Mouse (Mus musculus) MEL (cell line): ENCODE data around the gene Epo. TPM values are rescaled to one million over a fixed set of nuclear protein-coding genes. Genes with fewer than 3 reads are reported as not detected.

Experiments used
- DNase-seq: peaks from one replicate; pipeline ENCODE4 v3.0.0; 2011; ENCODE audit warnings: low read depth, low spot score
- H3K27ac ChIP-seq: 2 replicates; pipeline ENCODE4 v1.5.1; 2012; ENCODE audit warnings: low read depth, mild to moderate bottlenecking, control low read depth, low read length, moderate library complexity; ENCODE audit not compliant: control insufficient read depth
- H3K27me3 ChIP-seq, 2 experiments: fragments of 150-350 bp in 1 of 2; sonication (generic) in 1 of 2; 2 replicates each; pipeline ENCODE4 v1.6.1; 2012; ENCODE audit warnings: low read length in 2 of 2, mild to moderate bottlenecking in 2 of 2, improper control_type of control experiment in 1 of 2, moderate library complexity in 1 of 2; ENCODE audit not compliant: insufficient read depth in 2 of 2, control insufficient read depth in 1 of 2
- H3K36me3 ChIP-seq, 2 experiments: 2 replicates each; pipeline ENCODE4 v1.6.1; 2012 to 2014; ENCODE audit warnings: low read length in 2 of 2, improper control_type of control experiment in 1 of 2, inconsistent platforms in 1 of 2, mild to moderate bottlenecking in 1 of 2; ENCODE audit not compliant: insufficient read depth in 2 of 2, control insufficient read depth in 1 of 2
- H3K4me1 ChIP-seq, 2 experiments: fragments of 150-350 bp in 1 of 2; sonication (generic) in 1 of 2; 2 replicates each; pipeline ENCODE4 v1.6.1; 2012; ENCODE audit warnings: low read length in 2 of 2, improper control_type of control experiment in 1 of 2, mild to moderate bottlenecking in 1 of 2; ENCODE audit not compliant: insufficient read depth in 2 of 2, control insufficient read depth in 1 of 2
- H3K4me3 ChIP-seq, 2 experiments: fragments of 150-350 bp in 1 of 2; sonication (generic) in 1 of 2; 2 replicates each; pipeline ENCODE4 v1.5.1; 2012; ENCODE audit warnings: low read depth in 2 of 2, low read length in 2 of 2, mild to moderate bottlenecking in 2 of 2, moderate library complexity in 2 of 2, control low read depth in 1 of 2, improper control_type of control experiment in 1 of 2; ENCODE audit not compliant: control insufficient read depth in 1 of 2, insufficient read depth in 1 of 2
- H3K79me2 ChIP-seq: 2 replicates; pipeline ENCODE4 v1.6.1; 2012; ENCODE audit warnings: mild to moderate bottlenecking, low read length, moderate library complexity; ENCODE audit not compliant: control insufficient read depth, poor library complexity, insufficient read depth
- H3K9ac ChIP-seq: 2 replicates; pipeline ENCODE4 v1.6.1; 2012; ENCODE audit warnings: low read depth, mild to moderate bottlenecking, control low read depth, low read length, moderate library complexity; ENCODE audit not compliant: control insufficient read depth, poor library complexity, severe bottlenecking
- H3K9me3 ChIP-seq: fragments of 150-350 bp; sonication (generic); replicated peaks from 2 replicates; pipeline ENCODE4 v1.6.1; 2012; ENCODE audit warnings: mild to moderate bottlenecking, low read length, improper control_type of control experiment, moderate library complexity; ENCODE audit not compliant: insufficient read depth
- BHLHE40 ChIP-seq: IDR thresholded peaks from 2 replicates; pipeline ENCODE4 v1.6.1; 2012; ENCODE audit warnings: low read depth, mild to moderate bottlenecking, inconsistent platforms, low read length, improper control_type of control experiment, borderline replicate concordance
- CHD2 ChIP-seq: IDR thresholded peaks from 2 replicates; pipeline ENCODE4 v1.6.1; 2011; ENCODE audit warnings: low read length, improper control_type of control experiment
- CTCF ChIP-seq, 3 experiments: IDR thresholded peaks in 2 of 3; conservative IDR thresholded peaks in 1 of 3; 2 replicates each; pipeline ENCODE4 v1.5.1; 2011 to 2012; ENCODE audit warnings: low read length in 3 of 3, low read depth in 2 of 3, mild to moderate bottlenecking in 2 of 3, improper control_type of control experiment in 1 of 3, inconsistent platforms in 1 of 3, mixed read lengths in 1 of 3, moderate library complexity in 1 of 3; ENCODE audit not compliant: control insufficient read depth in 1 of 3, insufficient read depth in 1 of 3, poor library complexity in 1 of 3, severe bottlenecking in 1 of 3
- E2F4 ChIP-seq: IDR thresholded peaks from 2 replicates; pipeline ENCODE4 v1.6.1; 2011; ENCODE audit warnings: low read depth, low read length, improper control_type of control experiment, borderline replicate concordance
- EP300 ChIP-seq, 2 experiments: IDR thresholded peaks; 2 replicates each; pipeline ENCODE4 v1.6.1; 2011; ENCODE audit warnings: improper control_type of control experiment in 2 of 2, low read length in 2 of 2, low read depth in 1 of 2, mild to moderate bottlenecking in 1 of 2
- GABPA ChIP-seq: IDR thresholded peaks from 2 replicates; pipeline ENCODE4 v1.6.1; 2012; ENCODE audit warnings: low read depth, mild to moderate bottlenecking, inconsistent platforms, low read length, improper control_type of control experiment, moderate library complexity
- GATA1 ChIP-seq: IDR thresholded peaks from 2 replicates; pipeline ENCODE4 v1.6.1; 2011; ENCODE audit warnings: low read depth, low read length, improper control_type of control experiment
- HCFC1 ChIP-seq: IDR thresholded peaks from 2 replicates; pipeline ENCODE4 v1.6.1; 2012; ENCODE audit warnings: low read depth, mild to moderate bottlenecking, inconsistent platforms, low read length, improper control_type of control experiment, moderate library complexity
- MAFK ChIP-seq: IDR thresholded peaks from 2 replicates; pipeline ENCODE4 v1.6.1; 2011; ENCODE audit warnings: low read depth, mild to moderate bottlenecking, low read length, improper control_type of control experiment, borderline replicate concordance
- MAX ChIP-seq: IDR thresholded peaks from 2 replicates; pipeline ENCODE4 v1.6.1; 2011; ENCODE audit warnings: low read length, improper control_type of control experiment
- MAZ ChIP-seq: IDR thresholded peaks from 2 replicates; pipeline ENCODE4 v1.6.1; 2012; ENCODE audit warnings: low read depth, mild to moderate bottlenecking, inconsistent platforms, low read length, improper control_type of control experiment
- MEF2A ChIP-seq: IDR thresholded peaks from 2 replicates; pipeline ENCODE4 v1.6.1; 2014; ENCODE audit warnings: low read depth, mild to moderate bottlenecking, inconsistent platforms, low read length, improper control_type of control experiment; ENCODE audit not compliant: poor library complexity, insufficient replicate concordance, severe bottlenecking; ENCODE audit errors: extremely low read depth
- MYB ChIP-seq: IDR thresholded peaks from 2 replicates; pipeline ENCODE4 v1.6.1; 2011; ENCODE audit warnings: mild to moderate bottlenecking, low read depth, low read length, improper control_type of control experiment
- MYC ChIP-seq: IDR thresholded peaks from 2 replicates; pipeline ENCODE4 v1.6.1; 2011; ENCODE audit warnings: low read depth, mild to moderate bottlenecking, low read length, improper control_type of control experiment, moderate library complexity
- NELFE ChIP-seq: IDR thresholded peaks from 2 replicates; pipeline ENCODE4 v1.6.1; 2011; ENCODE audit warnings: low read depth, low read length, improper control_type of control experiment
- NRF1 ChIP-seq: IDR thresholded peaks from 2 replicates; pipeline ENCODE4 v1.6.1; 2014; ENCODE audit warnings: low read depth, mild to moderate bottlenecking, inconsistent platforms, low read length, improper control_type of control experiment, moderate library complexity; ENCODE audit not compliant: poor library complexity, insufficient read depth, severe bottlenecking
- POLR2AphosphoS2 ChIP-seq: IDR thresholded peaks from 2 replicates; pipeline ENCODE4 v1.6.1; 2011; ENCODE audit warnings: low read length, improper control_type of control experiment
- POLR2AphosphoS5 ChIP-seq: IDR thresholded peaks from 2 replicates; pipeline ENCODE4 v1.6.1; 2012; ENCODE audit warnings: low read depth, borderline replicate concordance, mild to moderate bottlenecking, inconsistent platforms, low read length, moderate library complexity, mixed read lengths
- RAD21 ChIP-seq: IDR thresholded peaks from 2 replicates; pipeline ENCODE4 v1.6.1; 2011; ENCODE audit warnings: mild to moderate bottlenecking, low read depth, low read length, improper control_type of control experiment
- RCOR1 ChIP-seq: IDR thresholded peaks from 2 replicates; pipeline ENCODE4 v1.6.1; 2012; ENCODE audit warnings: low read depth, mild to moderate bottlenecking, inconsistent platforms, low read length, improper control_type of control experiment
- SIN3A ChIP-seq: IDR thresholded peaks from 2 replicates; pipeline ENCODE4 v1.6.1; 2012; ENCODE audit warnings: low read length, improper control_type of control experiment, inconsistent platforms
- SMC3 ChIP-seq: IDR thresholded peaks from 2 replicates; pipeline ENCODE4 v1.6.1; 2011; ENCODE audit warnings: low read depth, low read length, improper control_type of control experiment
- TAL1 ChIP-seq: IDR thresholded peaks from 2 replicates; pipeline ENCODE4 v1.6.1; 2012; ENCODE audit warnings: mild to moderate bottlenecking, inconsistent platforms, low read length, moderate library complexity, mixed read lengths
- TBP ChIP-seq: IDR thresholded peaks from 2 replicates; pipeline ENCODE4 v1.8.0; 2011; ENCODE audit warnings: low read depth, low read length, improper control_type of control experiment
- TCF12 ChIP-seq: IDR thresholded peaks from 2 replicates; pipeline ENCODE4 v1.6.1; 2014; ENCODE audit warnings: low read depth, mild to moderate bottlenecking, inconsistent platforms, low read length, improper control_type of control experiment, moderate library complexity
- USF1 ChIP-seq: IDR thresholded peaks from 2 replicates; pipeline ENCODE4 v1.6.1; 2014; ENCODE audit warnings: low read depth, mild to moderate bottlenecking, inconsistent platforms, low read length, improper control_type of control experiment, moderate library complexity
- ZC3H11A ChIP-seq: IDR thresholded peaks from 2 replicates; pipeline ENCODE4 v1.6.1; 2012; ENCODE audit warnings: low read depth, mild to moderate bottlenecking, inconsistent platforms, low read length, improper control_type of control experiment
- ZMIZ1 ChIP-seq: IDR thresholded peaks from 2 replicates; pipeline ENCODE4 v1.6.1; 2012; ENCODE audit warnings: low read depth, mild to moderate bottlenecking, inconsistent platforms, low read length, improper control_type of control experiment, moderate library complexity
- ZNF384 ChIP-seq: IDR thresholded peaks from 2 replicates; pipeline ENCODE4 v1.6.1; 2012; ENCODE audit warnings: low read depth, mild to moderate bottlenecking, inconsistent platforms, low read length, improper control_type of control experiment
- polyA plus RNA-seq, 2 experiments: library from polyadenylated mRNA; stranded (reverse) in 1 of 2; unstranded in 1 of 2; fragments of >175 nt in 1 of 2; fragments of >200 nt in 1 of 2; gene quantifications; 2 replicates each; pipeline versions ENCODE4 v1.2.1 to v1.2.4; 2012; ENCODE audit warnings: low replicate concordance in 2 of 2, low read depth in 1 of 2; ENCODE audit not compliant: insufficient read length in 2 of 2, insufficient read depth in 1 of 2, missing spikeins in 1 of 2
- total RNA-seq: library from RNA; depleted of rRNA; stranded (reverse); fragments of 300-350 nt; gene quantifications from 2 replicates; pipeline ENCODE4 v1.2.3, GENCODE M21; 2012

Gene Epo
- total and polyA plus RNA-seq, 3 experiments: not detected

GRCm38 (mm10) chr5:137574470-137574901, 41.4 kb upstream of the Epo start:
- no peaks in the 10 kb centered on the region for H3K27me3 ChIP-seq
- TF ChIP-seq BHLHE40 (no peak), RCOR1 (no peak), POLR2AphosphoS2 (no peak), USF1 (no peak), MYC (no peak), POLR2AphosphoS5 (no peak), SMC3 (no peak), MAX (no peak)
- no peak overlapping the region for H3K4me3 ChIP-seq
- H3K79me2 ChIP-seq: peaks cover 27% of the 10 kb centered on the region
- DNase-seq: no peak
- H3K9ac ChIP-seq: no peak overlapping the region
- no peak overlapping the region for H3K27ac ChIP-seq
- H3K36me3 ChIP-seq: peaks cover 11% of the 10 kb centered on the region in 2 experiments
- no peaks in the 10 kb centered on the region for H3K9me3 ChIP-seq
- H3K4me1 ChIP-seq: peaks cover 0 to 16% of the 10 kb centered on the region in 2 experiments; a peak in 2 of 4 replicates

GRCm38 (mm10) chr5:137570691-137571586, 37.9 kb upstream of the Epo start:
- DNase-seq: peak; percentile 95
- peak overlapping the region; percentile 78 to 96 for H3K4me3 ChIP-seq
- TF ChIP-seq ZMIZ1 (peak; percentile 62), CTCF (IDR thresholded peaks at IDR 0.05 in 2 of 3, conservative IDR thresholded peaks at IDR 0.05 in 1 of 3; ENCODE audit: control insufficient read depth in 1 of 3, insufficient read depth in 1 of 3, low read depth in 2 of 3, low read length in 3 of 3, poor library complexity in 1 of 3, severe bottlenecking in 1 of 3) (no peak; a peak in 1 of 6 replicates), CHD2 (peak; percentile 13; the same call in 1 of the 2 replicates), NELFE (peak; percentile 76), MYB (peak; percentile 98), SIN3A (peak; percentile 96), TCF12 (peak; percentile 99), ZNF384 (peak; percentile 89), RAD21 (no peak), ZC3H11A (no peak), E2F4 (no peak), EP300 (IDR thresholded peaks at IDR 0.05; ENCODE audit: low read depth in 1 of 2, low read length in 2 of 2) (peak; percentile 98 to 100), HCFC1 (peak; percentile 63), MAZ (peak; percentile 99), POLR2AphosphoS2 (peak; percentile 45; the same call in 1 of the 2 replicates), POLR2AphosphoS5 (no peak), RCOR1 (peak; percentile 95), GATA1 (peak; percentile 94), BHLHE40 (peak; percentile 81), TBP (peak; percentile 69), MEF2A (peak; percentile 30; the same call in 1 of the 2 replicates), TAL1 (peak; percentile 93), NRF1 (no peak), GABPA (no peak), MAFK (peak; percentile 79; the same call in 1 of the 2 replicates)

More at GRCm38 (mm10) chr5:137570691-137571586, 37.9 kb upstream of the Epo start:
- Histone ChIP-seq H3K9me3 (no peaks in the 10 kb centered on the region), H3K4me1 (peaks cover 0 to 25% of the 10 kb centered on the region in 2 experiments; a peak in 2 of 4 replicates), H3K36me3 (peaks cover 3 to 13% of the 10 kb centered on the region in 2 experiments), H3K27ac (peak overlapping the region; percentile 94), H3K9ac (peak overlapping the region; percentile 83), H3K79me2 (peaks cover 27% of the 10 kb centered on the region), H3K27me3 (no peaks in the 10 kb centered on the region)
